In the genomic region with DNA sequence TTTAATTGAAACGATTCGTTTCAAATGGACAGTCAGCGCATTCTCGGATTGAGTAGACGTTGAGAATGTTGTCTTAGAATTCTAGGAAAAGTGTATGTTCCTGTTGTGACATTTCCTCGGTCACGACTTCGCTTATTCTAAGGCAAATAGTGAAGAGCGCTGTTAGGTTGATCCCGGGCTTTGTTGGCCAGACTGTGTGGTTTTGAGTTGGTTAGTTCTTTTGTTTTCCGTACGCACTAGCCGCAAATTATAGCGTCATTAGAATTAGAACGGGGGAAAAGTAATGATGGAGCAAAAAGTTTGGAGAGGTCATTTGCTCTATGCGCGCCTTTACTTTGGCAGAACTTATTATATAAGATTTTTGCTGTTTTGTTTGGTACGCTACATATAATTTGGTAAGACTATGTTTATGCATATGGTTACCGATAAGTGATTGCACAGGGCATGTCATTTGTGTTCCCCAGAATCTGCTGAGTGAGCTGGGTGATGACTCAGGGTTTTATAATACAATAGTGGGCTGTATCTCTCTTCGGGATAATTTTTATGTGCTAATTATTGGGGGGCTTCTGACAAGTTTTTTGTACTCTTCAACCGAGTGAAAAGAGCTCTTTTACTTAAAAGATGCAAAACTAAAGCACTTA, we compare ENCODE assay signal across 8 mouse cellular contexts. TPM values are rescaled to one million over a fixed set of nuclear protein-coding genes. Genes with fewer than 3 reads are reported as not detected.
DNase-seq lines count a peak whose midpoint lies in the region; ATAC-seq and TF ChIP-seq lines count a peak whose summit lies in the region.

No protein-coding gene starts in this region.

- H3K9me3 ChIP-seq in lung, embryonic 15.5 days, result no peaks in the 10 kb centered on the region
- H3K9me3 ChIP-seq in embryonic facial prominence, embryonic 12.5 days, result no peaks in the 10 kb centered on the region
- no peaks in the 10 kb centered on the region for H3K9me3 ChIP-seq in intestine, embryonic 16.5 days (ENCODE audit: control insufficient read depth, low read length)
- no peaks in the 10 kb centered on the region for H3K9me3 ChIP-seq in midbrain, postnatal 0 days (ENCODE audit: low read length)

- peak overlapping the region; percentile 96 for H3K4me3 ChIP-seq in lung, embryonic 15.5 days
- H3K4me3 ChIP-seq in embryonic facial prominence, embryonic 12.5 days, result peak overlapping the region; percentile 94
- peak overlapping the region; percentile 98 for H3K4me3 ChIP-seq in intestine, embryonic 16.5 days (ENCODE audit: low read length)
- peak overlapping the region; percentile 100 for H3K4me3 ChIP-seq in midbrain, postnatal 0 days (ENCODE audit: low read depth, low read length)

- no peaks in the 10 kb centered on the region for H3K27me3 ChIP-seq in lung, embryonic 15.5 days
- no peaks in the 10 kb centered on the region for H3K27me3 ChIP-seq in embryonic facial prominence, embryonic 12.5 days
- no peaks in the 10 kb centered on the region for H3K27me3 ChIP-seq in intestine, embryonic 16.5 days (replicated peaks; ENCODE audit: control insufficient read depth, insufficient read depth, low read length)
- H3K27me3 ChIP-seq in midbrain, postnatal 0 days (ENCODE audit: insufficient read depth, low read length), result no peaks in the 10 kb centered on the region

- WGBS in lung, embryonic 15.5 days, result 1% methylated on average over 21 of the region's 21 CpGs
- 3% methylated on average over 21 of the region's 21 CpGs for WGBS in embryonic facial prominence, embryonic 12.5 days
- WGBS in intestine, embryonic 16.5 days, result 2% methylated on average over 21 of the region's 21 CpGs
- WGBS in midbrain, postnatal 0 days, result 4% methylated on average over 21 of the region's 21 CpGs

- peak overlapping the region; percentile 92 for H3K9ac ChIP-seq in lung, embryonic 15.5 days
- peak overlapping the region; percentile 98 for H3K9ac ChIP-seq in embryonic facial prominence, embryonic 12.5 days
- H3K9ac ChIP-seq in intestine, embryonic 16.5 days (ENCODE audit: low read depth, low read length), result peak overlapping the region; percentile 99
- H3K9ac ChIP-seq in midbrain, postnatal 0 days (replicated peaks; ENCODE audit: low read length, poor library complexity, severe bottlenecking), result peak overlapping the region; percentile 95

- no peak for TF ChIP-seq CTCF in midbrain, postnatal 0 days (IDR thresholded peaks at IDR 0.05)

- no peak for ATAC-seq in lung, embryonic 15.5 days (ENCODE audit: borderline replicate concordance, extremely low read depth, low FRiP score, low TSS enrichment)
- no peak for ATAC-seq in embryonic facial prominence, embryonic 12.5 days (ENCODE audit: insufficient number of reproducible peaks, insufficient read depth, low FRiP score, low TSS enrichment)
- ATAC-seq in intestine, embryonic 16.5 days, result no peak
- ATAC-seq in midbrain, postnatal 0 days (ENCODE audit: low FRiP score), result no peak

- peak overlapping the region; percentile 67 for H3K4me2 ChIP-seq in lung, embryonic 15.5 days
- H3K4me2 ChIP-seq in embryonic facial prominence, embryonic 12.5 days (replicated peaks), result peak overlapping the region; percentile 64
- peak overlapping the region; percentile 78 for H3K4me2 ChIP-seq in intestine, embryonic 16.5 days (ENCODE audit: low read depth, low read length)
- peak overlapping the region; percentile 75 for H3K4me2 ChIP-seq in midbrain, postnatal 0 days (ENCODE audit: low read depth, low read length, poor library complexity, severe bottlenecking)

- peaks cover 9% of the 10 kb centered on the region for H3K4me1 ChIP-seq in lung, embryonic 15.5 days
- H3K4me1 ChIP-seq in embryonic facial prominence, embryonic 12.5 days, result no peaks in the 10 kb centered on the region
- peaks cover 3% of the 10 kb centered on the region; the same call in 1 of the 2 replicates for H3K4me1 ChIP-seq in intestine, embryonic 16.5 days (ENCODE audit: control insufficient read depth, insufficient read depth, low read length)
- peaks cover 3% of the 10 kb centered on the region; the same call in 1 of the 2 replicates for H3K4me1 ChIP-seq in midbrain, postnatal 0 days (ENCODE audit: insufficient read depth, low read length)

- H3K27ac ChIP-seq in lung, embryonic 15.5 days, result peak overlapping the region; percentile 92; the same call in 1 of the 2 replicates
- H3K27ac ChIP-seq in embryonic facial prominence, embryonic 12.5 days, result no peak overlapping the region
- peak overlapping the region; percentile 94; the same call in 1 of the 2 replicates for H3K27ac ChIP-seq in intestine, embryonic 16.5 days (ENCODE audit: low read length)
- H3K27ac ChIP-seq in midbrain, postnatal 0 days (ENCODE audit: low read depth, low read length), result no peak overlapping the region

- H3K36me3 ChIP-seq in lung, embryonic 15.5 days, result no peaks in the 10 kb centered on the region
- no peaks in the 10 kb centered on the region for H3K36me3 ChIP-seq in embryonic facial prominence, embryonic 12.5 days
- H3K36me3 ChIP-seq in intestine, embryonic 16.5 days (ENCODE audit: control insufficient read depth, insufficient read depth, low read length), result no peaks in the 10 kb centered on the region
- no peaks in the 10 kb centered on the region for H3K36me3 ChIP-seq in midbrain, postnatal 0 days (ENCODE audit: insufficient read depth, low read length)

- no peak for DNase-seq in lung, postnatal 4 days
- no peak for DNase-seq in midbrain, postnatal 0 days (ENCODE audit: low spot score)
- no peak for DNase-seq in yolk sac, embryonic 10.5 days (ENCODE audit: low spot score)
- DNase-seq in gastrocnemius, adult 18-20 months (ENCODE audit: low spot score), result no peak
- no peak for DNase-seq in right cerebral cortex, postnatal 10 days (ENCODE audit: low spot score in 2 of 2)

RNA-seq across cellular contexts. Expression of gene Psme4, which starts 1.4 kb away (rescaled TPM):
- 14.8 and 17.6 TPM in 2 replicates for polyA plus RNA-seq in lung, embryonic 15.5 days (2015; fragmentation: Nextera tagmentation; extraction: Ambion mirVana)
- 29.7 and 29.8 TPM in 2 replicates for polyA plus RNA-seq in embryonic facial prominence, embryonic 12.5 days (2016; fragmentation: Nextera tagmentation; extraction: Ambion mirVana)
- polyA plus RNA-seq in intestine, embryonic 16.5 days (2015; fragmentation: Nextera tagmentation; extraction: Ambion mirVana), result 8.6 and 10.5 TPM in 2 replicates
- total RNA-seq in midbrain, postnatal 0 days (2014; rRNA removed), result 31.3 and 49.1 TPM in 2 replicates
- 6.6 and 10.6 TPM in 2 replicates for polyA plus RNA-seq in midbrain, postnatal 0 days (2015; fragmentation: Nextera tagmentation; extraction: Ambion mirVana)
- 100 to 1,000 TPM; 159 to 160 TPM for total RNA-seq in gastrocnemius, adult 18-20 months (2021)

Comparison
In these comparisons a context has a peak if more than half of its experiments do, and no peak if none do; other contexts are left out.
1. H3K27ac ChIP-seq: peak in lung, embryonic 15.5 days (single experiment) and intestine, embryonic 16.5 days (single experiment); none in embryonic facial prominence, embryonic 12.5 days (single experiment) and midbrain, postnatal 0 days (single experiment).
2. Peak in every context shown above with its lines, with median percentiles within 50 percentile points of each other: H3K4me2 ChIP-seq, H3K4me3 ChIP-seq and H3K9ac ChIP-seq.